Mouse (Mus musculus) kidney, embryonic 14.5 days (tissue): ENCODE measurements around the gene Ager. TPM values are rescaled to one million over a fixed set of nuclear protein-coding genes. Genes with fewer than 3 reads are reported as not detected.

ENCODE experiments used
- ATAC-seq: fragments of 200-750 bp; cut with Nextera tagmentation; 2 replicates; pipeline ENCODE4 v1.8.0; 2017; ENCODE audit warnings: moderate number of reproducible peaks, mild to moderate bottlenecking, moderate TSS enrichment, moderate library complexity; ENCODE audit not compliant: low FRiP score, low TSS enrichment
- H3K27ac ChIP-seq: fragments of 300-500 bp; sonication (generic); 2 replicates; pipeline ENCODE4 v1.5.1; 2014; ENCODE audit warnings: low read depth, mild to moderate bottlenecking, low read length, moderate library complexity, mixed read lengths
- H3K27me3 ChIP-seq: fragments of 300-500 bp; sonication (generic); 2 replicates; pipeline ENCODE4 v1.6.1; 2014; ENCODE audit warnings: mild to moderate bottlenecking, low read length; ENCODE audit not compliant: control insufficient read depth, insufficient read depth
- H3K36me3 ChIP-seq: fragments of 300-500 bp; sonication (generic); 2 replicates; pipeline ENCODE4 v1.6.1; 2014; ENCODE audit warnings: low read length, mixed read lengths; ENCODE audit not compliant: control insufficient read depth, insufficient read depth
- H3K4me1 ChIP-seq: fragments of 300-500 bp; sonication (generic); 2 replicates; pipeline ENCODE4 v1.6.1; 2014; ENCODE audit warnings: low read length, mixed read lengths; ENCODE audit not compliant: control insufficient read depth, insufficient read depth
- H3K4me2 ChIP-seq: fragments of 300-500 bp; sonication (generic); replicated peaks from 2 replicates; pipeline ENCODE4 v1.6.1; 2014; ENCODE audit warnings: low read depth, mild to moderate bottlenecking, low read length
- H3K4me3 ChIP-seq: fragments of 300-500 bp; sonication (generic); 2 replicates; pipeline ENCODE4 v1.5.1; 2014; ENCODE audit warnings: mild to moderate bottlenecking, low read length
- H3K9ac ChIP-seq: fragments of 300-500 bp; sonication (generic); 2 replicates; pipeline ENCODE4 v1.6.1; 2014; ENCODE audit warnings: low read depth, mild to moderate bottlenecking, low read length, moderate library complexity
- H3K9me3 ChIP-seq: fragments of 300-500 bp; sonication (generic); 2 replicates; pipeline ENCODE4 v1.6.1; 2016; ENCODE audit warnings: low read length; ENCODE audit not compliant: control insufficient read depth
- WGBS: fragments of 180-500 bp; shearing (Covaris S2); extraction: QIAGEN DNeasy Blood & Tissue Kit; methylation state at CpG from one replicate; pipeline ENCODE4 v1.1.7; 2014; 5-methylcytosine and 5-hydroxymethylcytosine counted together
- polyA plus RNA-seq: library from polyadenylated mRNA; unstranded; fragments of >200 nt; fragmentation: Nextera tagmentation; extraction: Ambion mirVana; gene quantifications from 2 replicates; pipeline ENCODE4 v1.2.1, GENCODE M21; 2014

The Ager gene
- polyA plus RNA-seq, 1 experiment from 2014 or later = 5.8 TPM

DNA sequence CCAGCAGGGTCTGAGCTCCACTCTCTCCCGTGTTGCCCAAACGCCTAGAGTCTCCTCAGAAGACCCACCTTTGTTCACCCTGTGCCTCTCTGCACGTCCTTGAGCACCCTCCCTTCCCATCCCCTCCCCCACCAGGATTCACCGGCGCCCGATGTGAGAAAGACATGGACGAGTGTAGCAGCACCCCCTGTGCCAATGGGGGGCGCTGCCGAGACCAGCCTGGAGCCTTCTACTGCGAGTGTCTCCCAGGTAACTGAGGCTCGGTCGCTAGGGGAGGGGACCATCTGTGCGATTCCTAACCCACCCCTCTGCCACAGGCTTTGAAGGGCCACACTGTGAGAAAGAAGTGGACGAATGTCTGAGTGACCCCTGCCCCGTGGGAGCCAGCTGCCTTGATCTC, 25.3 kb upstream of the Ager start:
- 18% methylated on average over 15 of the region's 15 CpGs for WGBS
- ATAC-seq = no peak
- Histone ChIP-seq H3K27ac (no peak overlapping the region), H3K9me3 (no peaks in the 10 kb centered on the region), H3K9ac (no peak overlapping the region), H3K36me3 (no peaks in the 10 kb centered on the region), H3K4me1 (no peaks in the 10 kb centered on the region), H3K4me3 (no peak overlapping the region), H3K27me3 (no peaks in the 10 kb centered on the region), H3K4me2 (no peak overlapping the region)

DNA sequence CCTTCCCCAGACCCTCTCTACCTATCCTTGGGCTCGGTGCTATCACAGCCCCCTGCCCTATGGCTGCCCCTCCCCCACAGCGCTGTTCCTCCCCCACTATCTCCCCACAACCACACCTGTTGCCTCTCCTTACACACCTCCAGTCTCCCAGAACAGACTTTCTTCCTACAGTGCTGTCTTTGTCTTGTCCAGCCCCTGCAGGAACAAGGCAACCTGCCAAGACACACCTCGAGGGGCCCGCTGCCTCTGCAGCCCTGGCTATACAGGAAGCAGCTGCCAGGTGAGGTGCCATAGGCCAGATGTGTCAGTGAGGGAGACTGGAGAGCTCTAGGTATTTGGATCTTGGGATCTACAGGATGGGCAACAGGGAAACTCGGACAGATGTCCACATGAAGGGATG, 21.1 kb upstream of the Ager start:
- Histone ChIP-seq H3K27me3 (no peaks in the 10 kb centered on the region), H3K4me2 (no peak overlapping the region), H3K9me3 (no peaks in the 10 kb centered on the region), H3K36me3 (no peaks in the 10 kb centered on the region), H3K4me1 (no peaks in the 10 kb centered on the region), H3K4me3 (no peak overlapping the region), H3K27ac (no peak overlapping the region), H3K9ac (no peak overlapping the region)
- no peak for ATAC-seq
- WGBS = 81% methylated on average over 4 of the region's 5 CpGs

DNA sequence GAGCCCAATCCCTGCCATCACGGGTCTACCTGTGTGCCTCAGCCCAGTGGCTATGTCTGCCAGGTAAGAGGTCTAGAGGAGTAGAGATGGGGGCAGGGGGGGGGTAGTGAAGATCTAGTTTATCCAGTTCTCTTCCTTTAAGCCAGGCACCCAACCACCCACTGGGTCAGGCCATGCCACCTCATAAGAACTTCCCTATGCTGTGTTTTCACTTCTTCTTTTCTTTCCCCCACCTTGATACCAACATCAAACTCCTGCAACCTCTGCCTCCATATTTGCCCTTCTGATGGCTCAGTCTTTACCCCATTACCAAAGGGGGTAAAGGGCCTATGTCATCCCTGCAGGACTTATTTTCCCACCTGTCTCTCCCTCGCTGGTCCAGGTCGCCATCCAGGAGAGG, 19.6 kb upstream of the Ager start:
- 90% methylated on average over 3 of the region's 3 CpGs for WGBS
- H3K36me3 ChIP-seq = no peaks in the 10 kb centered on the region
- no peak overlapping the region for H3K9ac ChIP-seq
- no peaks in the 10 kb centered on the region for H3K27me3 ChIP-seq
- no peaks in the 10 kb centered on the region for H3K9me3 ChIP-seq
- no peaks in the 10 kb centered on the region for H3K4me1 ChIP-seq
- H3K27ac ChIP-seq = no peak overlapping the region
- H3K4me2 ChIP-seq = no peak overlapping the region
- no peak for ATAC-seq
- H3K4me3 ChIP-seq = no peak overlapping the region

GRCm38 (mm10) chr17:34582528-34582927, 15.1 kb upstream of the Ager start:
- H3K9me3 ChIP-seq = no peaks in the 10 kb centered on the region
- no peaks in the 10 kb centered on the region for H3K27me3 ChIP-seq
- no peak overlapping the region for H3K4me2 ChIP-seq
- ATAC-seq = no peak
- H3K27ac ChIP-seq = no peak overlapping the region
- H3K36me3 ChIP-seq = no peaks in the 10 kb centered on the region
- peaks cover 5% of the 10 kb centered on the region; the same call in 1 of the 2 replicates for H3K4me1 ChIP-seq
- no peak overlapping the region for H3K4me3 ChIP-seq
- WGBS = 85% methylated on average over 12 of the region's 12 CpGs
- no peak overlapping the region for H3K9ac ChIP-seq

- Histone ChIP-seq H3K4me3 (no peak overlapping the region), H3K9ac (no peak overlapping the region), H3K4me2 (no peak overlapping the region), H3K36me3 (no peaks in the 10 kb centered on the region), H3K27ac (no peak overlapping the region), H3K27me3 (no peaks in the 10 kb centered on the region), H3K4me1 (peaks cover 10% of the 10 kb centered on the region; the same call in 1 of the 2 replicates), H3K9me3 (no peaks in the 10 kb centered on the region)
- no peak for ATAC-seq
- WGBS = 71% methylated on average over 7 of the region's 7 CpGs
These were observed 14.3 kb upstream of the Ager start for GRCm38 (mm10) chr17:34583397-34583796.

- no peaks in the 10 kb centered on the region for H3K27me3 ChIP-seq
- no peak overlapping the region for H3K9ac ChIP-seq
- no peaks in the 10 kb centered on the region for H3K9me3 ChIP-seq
- H3K27ac ChIP-seq = no peak overlapping the region
- no peaks in the 10 kb centered on the region for H3K36me3 ChIP-seq
- 87% methylated on average over 8 of the region's 8 CpGs for WGBS
- no peak overlapping the region for H3K4me2 ChIP-seq
- no peak overlapping the region for H3K4me3 ChIP-seq
- no peak for ATAC-seq
- H3K4me1 ChIP-seq = peaks cover 14% of the 10 kb centered on the region
These were observed 13.8 kb upstream of the Ager start for GRCm38 (mm10) chr17:34583819-34584218.

DNA sequence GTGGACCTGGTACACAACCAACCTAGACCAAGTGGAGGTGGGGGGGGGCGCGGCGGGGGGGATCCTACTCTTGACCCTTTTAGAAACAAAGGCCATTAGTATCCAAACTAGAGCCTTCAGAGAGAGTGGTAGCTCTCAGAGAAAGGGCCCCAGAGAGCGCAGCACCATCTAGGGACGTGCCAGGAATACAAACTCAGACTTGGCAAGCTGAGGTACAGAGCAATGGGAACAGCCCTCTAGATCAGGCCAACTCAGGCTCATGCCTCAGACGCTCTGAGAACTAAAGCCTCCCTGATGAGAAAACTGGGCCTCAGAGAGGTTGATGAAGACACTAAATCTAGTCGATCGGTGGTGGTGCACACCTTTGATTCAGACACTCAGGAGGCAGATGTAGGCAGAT, 12.5 kb upstream of the Ager start:
- Histone ChIP-seq H3K4me3 (no peak overlapping the region), H3K9me3 (no peaks in the 10 kb centered on the region), H3K9ac (no peak overlapping the region), H3K27me3 (no peaks in the 10 kb centered on the region), H3K27ac (no peak overlapping the region), H3K4me1 (peaks cover 27% of the 10 kb centered on the region), H3K4me2 (no peak overlapping the region), H3K36me3 (no peaks in the 10 kb centered on the region)
- 96% methylated on average over 8 of the region's 8 CpGs for WGBS
- ATAC-seq = no peak

DNA sequence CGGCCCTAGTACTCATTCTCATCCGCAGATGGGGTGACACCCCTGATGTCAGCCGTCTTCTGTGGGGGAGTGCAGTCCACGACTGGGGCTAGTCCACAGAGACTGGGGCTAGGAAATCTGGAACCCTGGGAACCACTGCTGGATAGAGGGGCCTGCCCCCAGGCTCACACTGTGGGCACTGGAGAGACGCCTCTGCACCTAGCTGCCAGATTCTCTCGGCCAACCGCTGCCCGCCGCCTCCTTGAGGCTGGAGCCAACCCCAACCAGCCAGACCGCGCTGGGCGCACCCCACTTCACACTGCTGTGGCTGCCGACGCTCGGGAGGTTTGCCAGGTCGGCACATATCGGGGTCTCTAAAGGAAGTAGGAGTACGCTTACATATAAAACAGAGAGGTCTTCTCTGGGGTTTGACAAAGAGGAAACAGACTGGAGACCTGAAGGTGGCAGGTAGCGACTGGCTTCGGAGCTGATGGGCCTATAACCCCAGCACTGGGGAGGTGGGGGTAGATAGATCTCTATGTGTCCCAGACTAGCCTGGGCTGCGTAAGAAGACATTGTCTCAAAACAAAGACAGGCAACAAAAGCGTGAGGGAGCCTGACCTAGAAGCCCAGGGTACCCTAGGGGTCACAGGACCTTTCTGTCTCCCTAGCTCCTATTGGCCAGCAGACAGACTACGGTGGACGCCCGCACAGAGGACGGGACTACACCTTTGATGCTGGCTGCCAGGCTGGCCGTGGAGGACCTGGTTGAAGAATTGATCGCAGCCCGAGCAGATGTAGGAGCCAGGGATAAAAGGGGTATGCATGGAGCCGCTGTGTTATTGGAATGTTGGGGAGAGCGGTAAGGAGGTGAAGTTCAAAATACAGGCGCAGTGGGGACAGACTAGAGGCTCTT, 11.5 kb upstream of the Ager start:
- peak overlapping the region; percentile 94 for H3K27ac ChIP-seq
- 21% methylated on average over 32 of the region's 32 CpGs for WGBS
- peak; percentile 0; the same call in 1 of the 2 replicates for ATAC-seq
- H3K9ac ChIP-seq = peak overlapping the region; percentile 91; the same call in 1 of the 2 replicates
- no peaks in the 10 kb centered on the region for H3K36me3 ChIP-seq
- H3K4me1 ChIP-seq = peaks cover 37% of the 10 kb centered on the region
- H3K4me3 ChIP-seq = peak overlapping the region; percentile 70
- peak overlapping the region; percentile 90 for H3K4me2 ChIP-seq
- no peaks in the 10 kb centered on the region for H3K27me3 ChIP-seq
- no peaks in the 10 kb centered on the region for H3K9me3 ChIP-seq

GRCm38 (mm10) chr17:34586796-34587422, 10.8 kb upstream of the Ager start:
- H3K4me2 ChIP-seq = peak overlapping the region; percentile 90
- peak; percentile 71 for ATAC-seq
- H3K27me3 ChIP-seq = no peaks in the 10 kb centered on the region
- peak overlapping the region; percentile 70 for H3K4me3 ChIP-seq
- peak overlapping the region; percentile 91 for H3K9ac ChIP-seq
- no peaks in the 10 kb centered on the region for H3K36me3 ChIP-seq
- H3K9me3 ChIP-seq = no peaks in the 10 kb centered on the region
- H3K4me1 ChIP-seq = peaks cover 42% of the 10 kb centered on the region
- peak overlapping the region; percentile 94 for H3K27ac ChIP-seq
- under 1% methylated on average over 38 of the region's 38 CpGs for WGBS
